Mouse (Mus musculus): ENCODE measurements around the gene Gpr179. TPM values are rescaled to one million over a fixed set of nuclear protein-coding genes. Genes with fewer than 3 reads are reported as not detected.
A peak's percentile ranks its signal among the peaks of the same experiment; 100 is the strongest.
"Not testable (repeated sequence)": the region's sequence is repeated elsewhere in the genome, so short reads cannot be mapped to it uniquely, and the experiment has no call there.

Gpr179 gene
- total RNA-seq, 2 experiments from 2014 or later: 0.03 TPM; not detected in 1

DNA sequence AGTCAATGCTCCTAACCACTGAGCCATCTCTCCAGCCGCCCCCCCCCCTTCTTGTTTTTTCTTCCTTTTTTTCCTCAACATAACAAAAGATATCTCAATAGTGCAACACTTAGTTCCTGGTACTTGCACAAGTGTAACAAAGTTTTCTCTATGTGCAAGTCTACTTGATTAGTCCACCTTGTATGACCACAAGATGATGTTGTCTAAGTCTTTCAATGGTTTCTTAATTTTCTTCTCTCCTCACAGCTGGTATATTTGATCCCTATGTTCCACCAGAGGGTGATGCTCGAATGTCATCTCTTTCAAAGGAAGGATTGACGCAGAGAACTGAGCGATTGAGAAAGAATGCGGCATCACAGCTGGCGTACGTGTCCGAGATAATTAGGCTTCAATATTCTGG, 30.7 kb downstream of the Gpr179 start:
- DNase-seq: no peak

DNA sequence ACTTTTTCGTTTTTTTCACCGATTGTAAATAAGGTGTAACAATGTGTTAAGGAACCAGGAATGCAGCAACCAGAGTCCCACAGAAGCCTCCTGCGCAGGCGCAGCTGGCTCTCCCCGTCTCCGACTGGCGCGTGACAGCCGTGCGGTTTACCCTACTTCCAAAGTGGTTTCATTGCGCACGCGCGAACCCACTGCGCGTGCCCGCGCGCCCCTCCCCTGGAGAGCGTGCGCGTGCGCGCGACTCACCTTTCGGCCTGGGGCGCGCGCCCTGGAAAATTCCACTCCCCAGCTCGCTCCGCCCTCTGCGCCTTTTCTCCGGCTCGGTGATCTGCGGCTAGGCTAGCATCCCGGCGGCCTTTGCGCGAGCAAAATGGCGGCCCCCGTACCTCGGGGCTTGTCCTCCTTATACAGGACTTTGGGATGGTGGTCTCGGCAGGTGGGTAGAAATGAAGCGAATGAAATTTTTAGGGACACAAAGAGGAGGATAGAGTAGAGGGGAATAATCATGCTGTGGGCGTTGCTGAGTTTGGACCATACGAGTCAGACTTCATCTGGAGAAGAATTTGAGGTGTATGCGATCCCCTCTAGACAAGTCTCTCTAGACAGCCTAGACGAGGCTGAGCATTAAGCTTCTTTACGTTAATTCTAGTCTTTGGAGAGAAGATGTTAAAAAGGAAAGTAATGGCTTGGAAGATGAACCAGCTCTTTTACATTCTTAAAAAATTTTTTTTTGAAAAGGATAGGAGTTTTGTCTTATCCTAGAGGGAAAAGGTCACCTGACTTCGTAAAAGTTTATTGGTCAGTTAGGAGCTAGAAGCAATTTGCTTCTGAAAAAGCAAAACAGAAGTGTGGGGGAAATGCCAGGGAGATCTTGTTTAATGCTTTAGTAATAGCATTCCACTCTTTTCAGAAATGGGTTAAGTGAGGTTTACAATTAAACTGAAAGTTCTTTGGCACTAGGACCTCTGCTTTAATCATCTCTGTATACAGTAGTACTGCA, 36.1 kb downstream of the Gpr179 start, which contains the start of gene Mrpl45:
Mrpl45 (plus strand) TSS at position 213 of the 1,000 bp plus-strand sequence.
- DNase-seq: peak; percentile 98

DNA sequence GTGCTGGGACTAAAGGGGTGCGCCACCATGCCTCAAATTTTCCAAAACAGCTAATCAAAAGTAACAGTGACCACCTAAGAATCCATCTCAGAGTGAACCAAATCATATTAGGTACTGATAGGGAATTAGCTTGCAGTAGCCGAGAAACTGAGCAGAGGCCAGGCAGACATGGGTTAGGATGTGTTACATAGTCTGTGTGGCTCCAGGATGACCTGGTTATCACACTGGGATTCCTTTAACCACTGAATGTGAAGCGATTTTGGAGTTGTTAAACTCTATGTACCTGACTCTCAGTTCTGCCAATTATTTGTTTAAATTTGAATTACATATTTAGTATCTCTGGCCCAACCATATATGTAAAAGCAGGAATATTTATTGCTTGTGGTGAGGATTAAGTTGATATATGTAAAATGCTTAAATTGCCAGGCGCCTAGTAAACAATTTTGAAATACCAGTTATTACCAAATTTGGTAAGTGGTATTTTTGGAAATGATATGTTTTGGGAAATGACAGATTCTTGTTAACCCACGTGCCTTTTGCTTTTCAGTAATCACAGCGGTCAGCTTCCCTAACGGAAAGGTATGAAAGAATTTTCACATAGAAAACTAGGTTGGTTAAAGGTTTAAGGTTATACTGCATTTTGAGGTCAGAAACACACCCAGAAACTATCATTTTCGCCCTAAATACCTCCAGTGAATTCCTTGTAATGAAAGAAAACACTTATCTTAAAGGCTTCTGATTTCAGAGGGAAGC, 37.0 kb downstream of the Gpr179 start:
- no peak for DNase-seq

GRCm38 (mm10) chr11:97314110-97314509, 37.8 kb downstream of the Gpr179 start:
- DNase-seq: no peak

- DNase-seq: not testable (repeated sequence)
Measured at GRCm38 (mm10) chr11:97312871-97313270, 39.0 kb downstream of the Gpr179 start.

GRCm38 (mm10) chr11:97310895-97311631, 40.8 kb downstream of the Gpr179 start:
- no peak for DNase-seq

DNA sequence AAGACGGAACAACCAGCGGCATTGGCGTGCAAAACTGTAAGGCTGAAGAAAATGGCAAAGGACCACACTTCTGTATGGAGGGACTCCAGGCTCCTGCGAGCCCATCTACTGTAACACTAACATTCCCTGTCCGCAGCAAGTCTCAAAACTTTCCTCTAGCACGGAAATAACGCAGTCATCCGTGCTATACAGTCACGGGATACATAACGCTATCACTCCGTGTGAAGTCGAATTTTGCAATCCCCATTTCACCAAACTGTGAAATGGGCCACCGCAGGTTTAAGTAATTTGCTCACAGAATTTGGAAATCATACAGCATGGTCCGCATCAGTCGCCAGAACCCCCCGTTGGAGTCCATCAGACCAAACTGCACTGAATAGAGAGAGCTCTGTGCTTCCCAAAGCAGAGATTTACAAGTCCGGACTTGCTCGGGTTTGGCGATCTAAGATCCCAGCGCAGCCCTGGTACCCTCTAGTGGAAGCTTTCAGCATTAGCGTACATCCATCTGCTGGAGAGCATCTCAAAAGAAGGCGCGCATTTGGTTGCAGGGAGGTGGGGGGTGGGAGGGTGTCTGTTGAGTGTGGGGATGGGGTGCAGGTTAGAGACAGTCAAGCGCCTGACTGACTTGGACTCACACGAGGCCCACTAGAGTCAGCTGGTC, 41.8 kb downstream of the Gpr179 start:
- peak; percentile 69 for DNase-seq

DNA sequence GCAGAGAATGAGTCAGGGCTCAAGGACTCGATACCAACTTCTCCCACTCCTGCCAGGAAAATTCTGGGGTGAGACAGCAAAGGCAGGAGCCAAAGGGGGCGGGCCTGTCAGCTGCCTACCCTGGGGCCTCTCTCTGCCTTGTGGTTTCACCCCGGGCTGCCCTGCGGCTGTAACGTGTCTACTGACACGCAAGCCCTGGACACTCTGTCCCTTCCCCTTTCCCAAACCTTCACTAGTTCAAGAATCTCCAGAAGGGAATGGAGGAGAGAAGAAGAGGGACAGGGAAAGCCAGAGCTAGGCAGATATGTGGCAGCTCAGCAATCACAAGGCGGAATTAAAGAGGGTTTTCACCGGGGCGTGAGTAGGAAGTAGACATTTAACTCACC, 42.4 kb downstream of the Gpr179 start:
- peak; percentile 87 for DNase-seq

- DNase-seq: no peak
Measured at GRCm38 (mm10) chr11:97308806-97309450, 42.9 kb downstream of the Gpr179 start.

DNA sequence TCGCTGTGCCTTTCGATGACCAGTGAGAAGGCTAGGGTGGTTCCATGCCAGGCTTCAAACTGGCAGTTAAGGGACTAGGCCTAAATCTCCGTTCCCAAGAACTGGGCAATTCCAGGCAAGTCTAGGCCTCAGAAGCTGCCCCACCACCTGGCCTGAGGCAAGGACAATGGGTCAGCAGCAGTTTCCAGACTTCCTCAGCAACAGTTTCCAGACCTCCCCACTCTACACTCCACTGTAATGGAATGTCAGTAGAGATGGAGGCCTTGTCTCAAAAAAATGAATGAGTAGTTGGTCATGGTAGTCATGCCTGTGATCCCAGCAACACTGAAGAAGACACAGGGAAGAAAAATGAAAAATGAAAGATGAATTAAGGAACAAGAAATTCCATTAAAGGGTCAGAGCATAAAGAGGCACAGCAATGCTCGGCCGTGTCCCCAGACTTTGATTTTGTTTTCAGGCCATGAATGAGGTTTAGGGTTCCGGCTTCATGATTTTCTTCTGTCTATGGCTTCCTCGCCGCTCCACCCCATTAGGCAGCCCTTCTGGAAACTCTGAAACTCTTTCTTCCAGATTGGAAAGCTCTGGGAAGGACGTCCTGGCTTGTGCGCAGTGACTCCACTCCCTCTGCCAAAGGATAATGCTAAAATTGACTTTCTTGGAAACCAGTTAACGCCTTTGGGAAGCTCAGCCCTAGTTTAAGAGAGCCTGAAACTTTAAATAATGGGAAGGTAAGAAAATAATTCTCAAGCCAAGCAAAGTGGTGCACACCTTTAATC, 44.4 kb downstream of the Gpr179 start:
- no peak for DNase-seq

DNA sequence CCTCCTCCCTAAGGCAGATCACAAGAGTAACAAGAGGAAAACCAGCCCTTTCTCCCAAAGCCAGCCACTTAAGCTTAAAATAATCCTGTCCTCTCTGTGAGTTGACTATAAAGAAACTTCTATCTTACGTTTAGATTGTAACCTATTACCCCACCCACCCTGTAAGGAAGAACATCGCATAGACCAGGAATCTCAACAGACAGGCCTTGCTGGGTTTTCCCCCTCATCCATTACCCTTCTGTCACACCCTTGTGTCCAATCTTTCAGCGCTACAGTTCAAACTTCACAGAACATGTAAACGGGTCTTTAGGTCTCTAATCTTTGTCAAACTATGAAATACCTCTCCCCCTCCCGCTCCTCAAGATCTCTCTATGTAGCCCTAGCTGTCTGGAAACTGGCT, 47.2 kb downstream of the Gpr179 start:
- DNase-seq: no peak

GRCm38 (mm10) chr11:97302231-97302781, 49.6 kb downstream of the Gpr179 start:
- peak; percentile 56 for DNase-seq

DNA sequence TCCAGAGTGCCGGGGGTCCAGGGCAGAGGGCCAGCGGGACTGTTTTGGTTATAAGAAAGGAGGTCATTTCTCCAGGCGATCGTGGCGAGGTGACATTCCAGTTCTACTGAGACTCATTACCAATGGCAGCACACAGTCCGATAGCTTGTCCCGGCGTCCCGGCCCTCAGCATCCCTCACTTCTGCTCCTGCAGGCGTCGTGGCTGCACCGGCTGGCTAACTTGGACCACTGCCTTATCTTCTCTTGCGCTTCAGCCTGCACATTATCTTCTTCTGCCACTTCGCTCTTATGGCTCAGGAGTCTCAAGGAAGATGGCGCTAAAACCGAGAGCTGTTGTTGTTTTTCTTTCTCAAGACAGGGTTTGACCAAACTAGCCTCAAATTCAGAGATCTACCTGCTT, 50.5 kb downstream of the Gpr179 start:
- no peak for DNase-seq

DNA sequence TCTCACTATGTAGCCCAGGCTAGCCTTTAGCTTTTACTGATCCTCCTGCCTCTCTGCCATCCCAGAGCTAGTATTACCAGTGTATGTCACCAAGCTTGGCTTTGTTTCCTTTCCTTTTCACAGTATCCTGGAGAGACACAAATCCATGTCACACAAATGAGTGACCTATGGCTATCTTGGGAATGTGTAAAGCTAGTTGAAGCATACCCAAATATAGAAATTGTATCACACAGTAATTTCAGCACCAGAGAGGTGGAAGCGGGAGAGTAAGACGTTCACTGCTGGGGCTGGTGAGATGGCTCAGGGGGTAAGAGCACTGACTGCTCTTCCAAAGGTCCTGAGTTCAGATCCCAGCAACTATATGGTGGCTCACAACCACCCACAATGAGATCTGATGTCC, 51.9 kb downstream of the Gpr179 start:
- DNase-seq: no peak

DNA sequence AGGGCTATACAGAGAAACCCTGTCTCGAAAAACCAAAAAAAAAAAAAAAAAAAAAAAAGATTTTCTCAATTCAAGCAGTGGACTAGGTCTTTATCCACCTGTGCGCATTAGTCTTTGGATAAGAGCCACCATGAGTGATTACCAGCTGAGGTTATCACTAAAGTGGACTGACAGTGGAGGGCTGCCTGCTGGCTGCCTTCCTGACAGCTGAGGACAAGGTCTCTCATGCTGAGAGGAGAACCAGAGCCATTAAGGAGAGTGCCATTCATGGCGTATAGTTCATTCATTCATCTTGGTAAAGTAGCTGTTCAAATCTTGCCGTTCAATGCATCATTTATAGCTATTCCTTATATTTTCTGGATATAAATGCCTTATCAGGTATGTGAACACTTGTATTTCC, 55.3 kb downstream of the Gpr179 start:
- no peak for DNase-seq

GRCm38 (mm10) chr11:97292731-97293130, 59.1 kb downstream of the Gpr179 start:
- no peak for DNase-seq

DNA sequence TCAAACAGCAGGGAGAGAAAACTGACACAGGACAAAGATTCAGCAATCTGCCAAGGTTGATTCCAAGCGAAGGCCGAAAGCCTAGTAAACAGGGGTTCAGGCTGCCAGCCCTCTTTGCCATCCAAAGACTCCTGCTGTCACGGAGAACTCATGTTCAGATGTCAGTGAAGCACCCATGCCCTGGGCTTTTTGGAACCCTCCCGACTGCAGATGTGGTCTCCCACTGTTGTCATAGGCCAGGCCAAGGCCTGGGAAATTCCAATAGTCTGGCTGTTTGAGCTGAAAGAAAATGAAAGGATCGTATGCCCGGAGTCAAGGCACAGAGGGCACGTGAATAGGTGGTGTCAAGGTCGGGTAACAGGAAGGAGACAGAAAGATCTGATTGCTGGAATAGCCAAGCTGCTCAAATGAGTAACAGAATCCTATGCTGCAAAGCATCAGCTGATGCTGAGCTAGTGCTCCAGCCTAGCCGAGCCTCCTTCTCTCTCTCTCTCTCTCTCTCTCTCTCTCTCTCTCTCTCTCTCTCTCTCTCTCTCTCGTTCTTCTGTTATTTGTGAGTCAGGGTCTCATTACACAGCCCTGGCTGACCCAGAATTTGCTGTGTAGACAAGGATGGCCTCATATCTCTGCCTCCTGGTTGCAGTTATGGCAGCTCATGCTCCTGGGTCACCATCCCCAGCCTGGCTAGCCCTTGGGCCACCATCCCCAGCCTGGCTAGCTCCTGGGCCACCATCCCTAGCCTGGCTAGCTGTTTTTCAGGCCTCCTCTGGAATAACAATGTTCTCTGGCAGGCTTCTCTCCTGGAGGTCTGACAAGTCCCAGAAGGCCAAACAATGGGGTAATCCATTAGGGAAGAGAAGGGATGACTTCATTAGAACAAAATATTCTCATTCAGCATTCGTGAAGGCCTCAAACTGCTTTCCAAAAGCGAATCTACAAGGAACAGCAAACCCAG, 62.3 kb downstream of the Gpr179 start:
- DNase-seq: peak; percentile 73

- DNase-seq: no peak
Measured at GRCm38 (mm10) chr11:97287643-97288042, 64.2 kb downstream of the Gpr179 start.

- DNase-seq: no peak
Measured at GRCm38 (mm10) chr11:97286973-97287372, 64.9 kb downstream of the Gpr179 start.

Data from gastrocnemius, postnatal 25 days (tissue).